Mouse (Mus musculus): ENCODE results near the gene Rbm3. TPM values are rescaled to one million over a fixed set of nuclear protein-coding genes. Genes with fewer than 3 reads are reported as not detected.

Gene Rbm3
- polyA plus RNA-seq, 1 experiment from 2014 or later: 486 TPM

Other genes starting within 250 kb of the Rbm3 start
- gene Pqbp1, start 246.6 kb downstream of the Rbm3 start, polyA plus RNA-seq (2015; fragmentation: Nextera tagmentation; extraction: Ambion mirVana): 106 and 119 TPM in 2 replicates
- gene Timm17b, start 246.5 kb downstream of the Rbm3 start, polyA plus RNA-seq (2015; fragmentation: Nextera tagmentation; extraction: Ambion mirVana): 156 and 157 TPM in 2 replicates
- gene Gm10491, start 238.0 kb downstream of the Rbm3 start, polyA plus RNA-seq (2015; fragmentation: Nextera tagmentation; extraction: Ambion mirVana): not detected in 2 replicates
- not detected in 2 replicates for gene Gm10490, start 236.3 kb downstream of the Rbm3 start, polyA plus RNA-seq (2015; fragmentation: Nextera tagmentation; extraction: Ambion mirVana)
- gene Pcsk1n, start 226.1 kb downstream of the Rbm3 start, polyA plus RNA-seq (2015; fragmentation: Nextera tagmentation; extraction: Ambion mirVana): 0.94 and 1.3 TPM in 2 replicates
- gene Eras, start 217.3 kb downstream of the Rbm3 start, polyA plus RNA-seq (2015; fragmentation: Nextera tagmentation; extraction: Ambion mirVana): not detected in 2 replicates
- gene Hdac6, start 198.0 kb downstream of the Rbm3 start, polyA plus RNA-seq (2015; fragmentation: Nextera tagmentation; extraction: Ambion mirVana): 25.0 and 26.5 TPM in 2 replicates
- 1.1 and 2.8 TPM in 2 replicates for gene Gata1, start 167.8 kb downstream of the Rbm3 start, polyA plus RNA-seq (2015; fragmentation: Nextera tagmentation; extraction: Ambion mirVana)
- not detected in 2 replicates for gene Glod5, start 127.4 kb downstream of the Rbm3 start, polyA plus RNA-seq (2015; fragmentation: Nextera tagmentation; extraction: Ambion mirVana)
- gene Suv39h1, start 71.1 kb downstream of the Rbm3 start, polyA plus RNA-seq (2015; fragmentation: Nextera tagmentation; extraction: Ambion mirVana): 56.0 and 63.6 TPM in 2 replicates
- gene Was, start 55.4 kb downstream of the Rbm3 start, polyA plus RNA-seq (2015; fragmentation: Nextera tagmentation; extraction: Ambion mirVana): 0.70 and 0.79 TPM in 2 replicates
- 25.4 and 26.0 TPM in 2 replicates for gene Wdr13, start 13.0 kb downstream of the Rbm3 start, polyA plus RNA-seq (2015; fragmentation: Nextera tagmentation; extraction: Ambion mirVana)
- gene Tbc1d25, start 30.3 kb upstream of the Rbm3 start, polyA plus RNA-seq (2015; fragmentation: Nextera tagmentation; extraction: Ambion mirVana): 13.0 and 14.2 TPM in 2 replicates
- 40.8 and 41.9 TPM in 2 replicates for gene Ebp, start 47.6 kb upstream of the Rbm3 start, polyA plus RNA-seq (2015; fragmentation: Nextera tagmentation; extraction: Ambion mirVana)
- 12.9 and 14.4 TPM in 2 replicates for gene Porcn, start 60.6 kb upstream of the Rbm3 start, polyA plus RNA-seq (2015; fragmentation: Nextera tagmentation; extraction: Ambion mirVana)
- gene Ftsj1, start 106.5 kb upstream of the Rbm3 start, polyA plus RNA-seq (2015; fragmentation: Nextera tagmentation; extraction: Ambion mirVana): 48.9 and 53.2 TPM in 2 replicates
- 101 and 104 TPM in 2 replicates for gene Slc38a5, start 125.3 kb upstream of the Rbm3 start, polyA plus RNA-seq (2015; fragmentation: Nextera tagmentation; extraction: Ambion mirVana)
- gene Ssxb10, start 181.5 kb upstream of the Rbm3 start, polyA plus RNA-seq (2015; fragmentation: Nextera tagmentation; extraction: Ambion mirVana): not detected in 2 replicates
- gene Ssxb9, start 221.1 kb upstream of the Rbm3 start, polyA plus RNA-seq (2015; fragmentation: Nextera tagmentation; extraction: Ambion mirVana): not detected in 2 replicates

All from lung, embryonic 16.5 days (tissue).